Mouse (Mus musculus) stomach, postnatal 0 days (tissue): ENCODE results near the gene Ank2. TPM values are rescaled to one million over a fixed set of nuclear protein-coding genes. Genes with fewer than 3 reads are reported as not detected.

Experiments used
- ATAC-seq: fragments of 200-750 bp; cut with Nextera tagmentation; 2 replicates; pipeline ENCODE4 v1.8.0; 2017; ENCODE audit not compliant: low FRiP score, low TSS enrichment
- DNase-seq: peaks from one replicate; pipeline ENCODE4 v3.0.0-alpha.2; 2016; ENCODE audit warnings: low spot score
- H3K27ac ChIP-seq: fragments of 300-500 bp; sonication (generic); replicated peaks from 2 replicates; pipeline ENCODE4 v1.5.1; 2014; ENCODE audit warnings: mild to moderate bottlenecking, control low read depth
- H3K27me3 ChIP-seq: fragments of 300-500 bp; sonication (generic); 2 replicates; pipeline ENCODE4 v1.6.1; 2014; ENCODE audit warnings: low read length; ENCODE audit not compliant: control insufficient read depth, insufficient read depth
- H3K36me3 ChIP-seq: fragments of 300-500 bp; sonication (generic); 2 replicates; pipeline ENCODE4 v1.6.1; 2014; ENCODE audit warnings: low read length, mixed read lengths; ENCODE audit not compliant: control insufficient read depth, insufficient read depth
- H3K4me1 ChIP-seq: fragments of 300-500 bp; sonication (generic); replicated peaks from 2 replicates; pipeline ENCODE4 v1.6.1; 2014; ENCODE audit warnings: antibody characterized with exemption; ENCODE audit not compliant: control insufficient read depth, insufficient read depth
- H3K4me2 ChIP-seq: fragments of 300-500 bp; sonication (generic); replicated peaks from 2 replicates; pipeline ENCODE4 v1.6.1; 2014; ENCODE audit warnings: low read depth, mild to moderate bottlenecking, control low read depth, moderate library complexity
- H3K4me3 ChIP-seq: fragments of 300-500 bp; sonication (generic); 2 replicates; pipeline ENCODE4 v1.5.1; 2014; ENCODE audit warnings: low read depth, low read length, control low read depth
- H3K9ac ChIP-seq: fragments of 300-500 bp; sonication (generic); 2 replicates; pipeline ENCODE4 v1.6.1; 2014; ENCODE audit warnings: mild to moderate bottlenecking, low read length, control low read depth, mixed read lengths
- H3K9me3 ChIP-seq: fragments of 300-500 bp; sonication (generic); 2 replicates; pipeline ENCODE4 v1.6.1; 2016; ENCODE audit warnings: low read length; ENCODE audit not compliant: control insufficient read depth
- CTCF ChIP-seq: IDR thresholded peaks from 2 replicates; pipeline ENCODE4 v1.5.1; 2016; ENCODE audit warnings: antibody characterized with exemption, low read depth, mild to moderate bottlenecking, moderate library complexity
- EP300 ChIP-seq: optimal IDR thresholded peaks from 2 replicates; pipeline ENCODE3; 2016; ENCODE audit warnings: antibody characterized with exemption
- WGBS: fragments of 180-500 bp; shearing (Covaris S2); extraction: QIAGEN DNeasy Blood & Tissue Kit; methylation state at CpG from one replicate; pipeline ENCODE4 v1.1.7; 2014; 5-methylcytosine and 5-hydroxymethylcytosine counted together
- polyA plus RNA-seq: library from polyadenylated mRNA; unstranded; fragments of >200 nt; fragmentation: Nextera tagmentation; extraction: Ambion mirVana; gene quantifications from 2 replicates; pipeline ENCODE4 v1.2.1, GENCODE M21; 2015

The Ank2 gene
- polyA plus RNA-seq, 1 experiment from 2014 or later = 12.3 TPM

DNA sequence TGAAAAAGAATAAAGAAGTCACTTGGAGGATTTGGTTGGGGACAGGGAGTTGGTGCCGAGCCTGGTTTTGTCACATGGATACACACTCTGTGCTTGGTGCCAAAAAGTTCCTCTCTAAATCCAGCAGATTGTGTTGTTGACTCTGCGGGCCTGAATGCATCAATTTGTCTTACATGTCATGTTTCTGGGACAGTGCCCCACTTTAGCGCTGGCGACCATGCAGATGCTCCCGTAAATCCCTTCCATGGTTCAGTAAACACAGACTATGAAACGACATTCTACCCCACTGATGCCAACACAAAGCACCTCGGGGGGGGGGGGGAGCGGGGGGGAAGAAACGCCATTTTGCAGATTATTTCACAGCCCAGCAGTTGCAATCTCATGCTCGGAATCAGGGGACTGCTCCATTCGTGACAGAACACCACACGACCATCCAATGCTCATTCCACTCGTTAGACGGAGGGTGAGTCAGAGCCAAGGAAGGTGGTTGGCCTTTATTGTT, 112.1 kb downstream of the Ank2 start:
- no peaks in the 10 kb centered on the region for H3K9me3 ChIP-seq

DNA sequence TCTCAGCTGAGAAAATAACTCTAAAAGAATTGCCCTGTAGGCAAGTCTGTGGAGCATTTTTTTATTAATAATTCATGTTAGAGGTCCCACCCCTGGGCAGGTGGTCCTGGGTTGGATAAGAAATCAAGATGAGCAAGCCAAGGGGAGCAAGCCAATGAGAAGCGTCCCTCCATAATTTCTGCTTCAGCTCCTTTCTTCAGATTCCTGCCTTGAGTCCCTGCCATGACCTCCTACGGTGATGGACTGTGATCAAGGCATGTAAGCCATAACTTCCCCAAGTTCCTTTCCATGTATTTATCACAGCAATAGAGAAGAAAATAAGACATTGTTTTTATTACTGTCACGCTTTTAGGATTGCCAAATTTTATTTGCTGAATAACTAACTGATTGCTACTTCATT, 115.9 kb downstream of the Ank2 start:
- no peak for ATAC-seq
- TF ChIP-seq CTCF (no peak), EP300 (no peak)
- WGBS = 96% methylated on average over 3 of the region's 3 CpGs

More for the DNA sequence above, 112.1 kb downstream of the Ank2 start:
- WGBS = 76% methylated on average over 14 of the region's 14 CpGs
- H3K36me3 ChIP-seq = no peaks in the 10 kb centered on the region
- H3K9ac ChIP-seq = no peak overlapping the region
- no peaks in the 10 kb centered on the region for H3K4me1 ChIP-seq
- no peak overlapping the region for H3K4me2 ChIP-seq
- no peak overlapping the region for H3K27ac ChIP-seq
- ATAC-seq (no peak), DNase-seq (no peak)
- H3K27me3 ChIP-seq = no peaks in the 10 kb centered on the region
- no peak overlapping the region for H3K4me3 ChIP-seq
- TF ChIP-seq CTCF (no peak), EP300 (no peak)

DNA sequence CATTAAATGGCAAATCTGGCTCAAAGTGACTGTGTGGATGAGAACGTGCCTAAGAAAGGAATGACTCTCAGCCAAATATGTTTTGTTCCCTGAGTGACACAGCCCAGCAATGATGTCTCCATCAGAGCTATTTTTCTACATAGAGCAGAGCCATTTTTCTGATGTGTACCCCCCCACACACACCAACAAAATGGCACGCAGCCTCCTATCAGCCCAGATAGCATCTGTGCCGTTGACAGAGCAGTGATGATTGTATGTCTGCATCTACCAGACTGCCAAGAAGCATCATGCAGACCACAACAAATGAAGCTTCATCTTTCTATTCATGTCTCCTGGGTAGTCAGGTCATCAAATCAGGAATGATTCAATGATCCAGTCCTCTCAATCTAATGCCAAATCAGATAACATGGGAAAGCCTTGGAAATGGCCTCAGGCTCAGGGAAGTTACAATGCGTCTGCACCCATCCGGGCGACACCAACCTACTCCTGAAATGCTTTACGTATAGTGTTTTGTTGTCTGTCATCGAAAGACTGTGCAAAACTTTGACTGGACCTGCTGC, 122.2 kb downstream of the Ank2 start:
- Histone ChIP-seq H3K27ac (no peak overlapping the region), H3K27me3 (no peaks in the 10 kb centered on the region), H3K9ac (no peak overlapping the region), H3K36me3 (no peaks in the 10 kb centered on the region), H3K9me3 (no peaks in the 10 kb centered on the region), H3K4me2 (no peak overlapping the region), H3K4me3 (no peak overlapping the region), H3K4me1 (no peaks in the 10 kb centered on the region)
- no peak for ATAC-seq
- TF ChIP-seq CTCF = no peak
- no peak for TF ChIP-seq EP300
- no peak for DNase-seq
- 79% methylated on average over 8 of the region's 8 CpGs for WGBS

More for the DNA sequence above, 115.9 kb downstream of the Ank2 start:
- no peak for DNase-seq
- Histone ChIP-seq H3K27me3 (no peaks in the 10 kb centered on the region), H3K4me1 (no peaks in the 10 kb centered on the region), H3K4me3 (no peak overlapping the region), H3K9ac (no peak overlapping the region), H3K36me3 (no peaks in the 10 kb centered on the region), H3K4me2 (no peak overlapping the region), H3K27ac (no peak overlapping the region), H3K9me3 (no peaks in the 10 kb centered on the region)

DNA sequence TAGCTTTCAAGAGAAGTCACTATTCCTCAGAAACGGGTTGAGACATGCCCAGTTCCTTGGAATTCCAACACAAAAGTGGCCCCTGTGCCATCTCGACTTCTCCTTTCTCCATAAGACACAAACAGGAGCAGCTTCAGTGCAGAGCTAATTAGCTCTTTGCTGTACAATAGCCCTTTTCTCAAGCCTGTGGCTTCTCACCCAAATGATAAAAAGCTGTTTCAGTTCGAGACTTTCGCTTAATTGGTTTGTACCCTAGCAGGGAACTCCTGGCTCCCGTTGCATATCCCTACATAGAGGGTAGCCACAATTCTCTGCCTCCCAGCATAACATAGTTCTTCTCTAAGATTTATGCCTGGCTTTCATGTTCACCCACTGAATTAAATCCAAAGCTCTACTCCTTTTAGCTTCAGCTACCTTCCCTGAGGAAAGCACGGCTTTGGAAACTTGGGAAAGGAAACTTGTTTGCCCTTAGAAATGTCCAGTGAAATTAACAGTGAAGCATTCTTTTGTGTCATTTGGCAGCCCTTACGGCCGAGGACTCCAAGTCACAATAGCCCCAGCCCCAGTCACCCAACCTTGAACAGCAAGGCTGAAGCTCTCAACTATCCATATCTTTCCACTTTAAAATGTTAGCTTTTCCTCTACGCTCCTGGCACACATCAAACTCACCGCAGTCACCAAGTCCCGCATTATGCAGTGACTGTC, 123.0 kb downstream of the Ank2 start:
- Histone ChIP-seq H3K9me3 (no peaks in the 10 kb centered on the region), H3K9ac (no peak overlapping the region), H3K36me3 (no peaks in the 10 kb centered on the region), H3K4me2 (no peak overlapping the region), H3K4me3 (no peak overlapping the region), H3K4me1 (no peaks in the 10 kb centered on the region), H3K27me3 (no peaks in the 10 kb centered on the region), H3K27ac (no peak overlapping the region)
- 62% methylated on average over 11 of the region's 11 CpGs for WGBS
- ATAC-seq (no peak), DNase-seq (no peak)
- no peak for TF ChIP-seq EP300
- no peak for TF ChIP-seq CTCF

DNA sequence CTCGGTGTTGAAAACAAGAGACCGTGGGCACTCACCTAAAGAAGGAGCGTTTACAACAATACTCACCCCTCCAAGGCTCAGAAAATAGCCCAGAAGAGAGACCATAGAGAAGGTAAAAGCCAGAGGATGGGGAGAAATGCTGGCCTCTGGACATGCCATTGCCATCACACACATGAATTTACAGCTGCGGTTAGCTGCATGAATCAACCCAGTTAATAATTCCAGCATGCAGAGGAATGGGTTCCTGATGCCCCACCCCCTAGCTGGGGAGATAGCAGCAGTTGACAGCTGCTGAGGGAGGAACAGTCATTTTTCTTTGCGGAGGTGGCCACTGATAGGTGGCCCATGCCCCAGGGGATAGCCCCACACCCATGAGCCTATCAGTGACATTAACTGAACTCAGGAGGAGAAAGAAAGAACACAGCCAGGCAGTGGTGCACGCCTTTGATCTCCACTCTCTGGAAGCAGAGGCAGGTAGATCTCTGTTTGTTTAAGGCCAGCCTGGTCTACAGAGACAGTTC, 124.9 kb downstream of the Ank2 start:
- H3K4me2 ChIP-seq = no peak overlapping the region
- no peak for TF ChIP-seq CTCF
- no peak for TF ChIP-seq EP300
- no peak overlapping the region for H3K9ac ChIP-seq
- H3K4me1 ChIP-seq = no peaks in the 10 kb centered on the region
- no peak overlapping the region for H3K27ac ChIP-seq
- no peak for DNase-seq
- ATAC-seq = no peak
- no peak overlapping the region for H3K4me3 ChIP-seq
- H3K36me3 ChIP-seq = no peaks in the 10 kb centered on the region
- no peaks in the 10 kb centered on the region for H3K9me3 ChIP-seq
- WGBS = 87% methylated on average over 6 of the region's 6 CpGs
- H3K27me3 ChIP-seq = no peaks in the 10 kb centered on the region

DNA sequence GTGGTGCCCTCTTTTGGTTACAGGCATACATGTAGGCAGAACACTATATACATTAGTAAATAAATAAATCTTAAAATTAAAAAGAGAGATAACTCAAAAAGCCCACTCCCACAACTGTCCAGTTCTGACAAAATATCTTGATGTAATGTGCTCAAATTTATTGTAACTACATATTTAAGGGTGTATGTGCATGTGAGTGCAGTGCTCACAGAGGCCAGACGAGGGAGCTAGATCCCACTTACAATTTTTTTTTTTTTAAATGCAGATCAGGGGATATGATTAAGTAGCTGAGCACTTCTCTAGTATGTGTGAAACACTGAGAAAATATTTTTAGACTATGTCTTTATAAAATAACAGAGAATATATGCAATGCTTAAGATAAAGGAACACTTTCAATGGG, 127.4 kb downstream of the Ank2 start:
- 82% methylated on average over 1 of the region's 1 CpGs for WGBS
- Histone ChIP-seq H3K27ac (no peak overlapping the region), H3K9ac (no peak overlapping the region), H3K4me1 (no peaks in the 10 kb centered on the region), H3K36me3 (no peaks in the 10 kb centered on the region), H3K9me3 (no peaks in the 10 kb centered on the region), H3K4me3 (no peak overlapping the region), H3K27me3 (no peaks in the 10 kb centered on the region), H3K4me2 (no peak overlapping the region)
- no peak for ATAC-seq
- DNase-seq = no peak
- TF ChIP-seq CTCF (peak; percentile 9; the same call in 1 of the 2 replicates), EP300 (no peak)
